Mouse (Mus musculus) heart, embryonic 12.5 days (tissue): ENCODE data around the gene Ifi206. TPM values are rescaled to one million over a fixed set of nuclear protein-coding genes. Genes with fewer than 3 reads are reported as not detected.

Experiments used
- ATAC-seq: fragments of 200-750 bp; cut with Nextera tagmentation; 2 replicates; pipeline ENCODE4 v1.8.0; 2017; ENCODE audit warnings: moderate TSS enrichment, moderate library complexity; ENCODE audit not compliant: insufficient number of reproducible peaks, low FRiP score
- H3K27ac ChIP-seq: fragments of 300-500 bp; sonication (generic); 2 replicates; pipeline ENCODE4 v1.5.1; 2016; ENCODE audit warnings: mild to moderate bottlenecking, moderate library complexity; ENCODE audit not compliant: poor library complexity, severe bottlenecking
- H3K27me3 ChIP-seq: fragments of 300-500 bp; sonication (generic); replicated peaks from 2 replicates; pipeline ENCODE4 v1.6.1; 2016; ENCODE audit warnings: mild to moderate bottlenecking, moderate library complexity
- H3K36me3 ChIP-seq: fragments of 300-500 bp; sonication (generic); 2 replicates; pipeline ENCODE4 v1.6.1; 2016; ENCODE audit warnings: mild to moderate bottlenecking, moderate library complexity
- H3K4me1 ChIP-seq: fragments of 300-500 bp; sonication (generic); replicated peaks from 2 replicates; pipeline ENCODE4 v1.6.1; 2016; ENCODE audit warnings: mild to moderate bottlenecking
- H3K4me2 ChIP-seq: fragments of 300-500 bp; sonication (generic); 2 replicates; pipeline ENCODE4 v1.6.1; 2016; ENCODE audit warnings: mild to moderate bottlenecking, moderate library complexity
- H3K4me3 ChIP-seq: fragments of 300-500 bp; sonication (generic); 2 replicates; pipeline ENCODE4 v1.5.1; 2016; ENCODE audit warnings: mild to moderate bottlenecking
- H3K9ac ChIP-seq: fragments of 300-500 bp; sonication (generic); 2 replicates; pipeline ENCODE4 v1.6.1; 2016; ENCODE audit warnings: mild to moderate bottlenecking, moderate library complexity
- H3K9me3 ChIP-seq: fragments of 300-500 bp; sonication (generic); replicated peaks from 2 replicates; pipeline ENCODE4 v1.6.1; 2016; ENCODE audit warnings: mild to moderate bottlenecking, moderate library complexity
- WGBS: fragments of 180-500 bp; shearing (Covaris S2); methylation state at CpG from one replicate; pipeline ENCODE4 v1.1.7; 2016; 5-methylcytosine and 5-hydroxymethylcytosine counted together
- microRNA-seq: library from miRNA; unstranded; fragments of <30 nt; microRNA quantifications from one replicate; pipeline ENCODE4, GENCODE M21; 2017
- polyA plus RNA-seq: library from polyadenylated mRNA; unstranded; fragments of >200 nt; fragmentation: Nextera tagmentation; extraction: Ambion mirVana; gene quantifications from 2 replicates; pipeline ENCODE4 v1.2.1, GENCODE M21; 2016

Gene Ifi206
- polyA plus RNA-seq, 1 experiment from 2014 or later, result not detected

DNA sequence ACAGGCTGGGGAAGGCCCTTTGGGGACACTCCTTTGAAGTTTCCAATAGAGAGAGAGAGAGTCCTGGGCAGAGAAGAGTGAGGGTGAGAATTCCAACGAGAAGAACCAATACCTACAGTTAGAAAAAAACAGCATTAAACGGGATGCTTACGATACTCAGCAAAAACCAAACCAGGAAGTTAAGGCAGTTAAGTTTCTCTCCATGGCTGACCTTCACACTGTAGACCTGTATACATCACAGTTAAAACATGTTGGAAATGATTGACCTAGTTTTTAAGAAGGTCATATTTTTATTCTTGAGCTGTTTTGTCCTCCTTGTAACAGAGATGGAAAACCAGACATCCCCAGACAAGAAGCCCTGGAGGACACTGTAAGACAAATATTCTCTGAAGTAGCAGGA is 72.3 kb downstream of the Ifi206 start:
- H3K36me3 ChIP-seq, result no peaks in the 10 kb centered on the region
- 84% methylated on average over 3 of the region's 3 CpGs for WGBS
- peaks cover 3% of the 10 kb centered on the region; the same call in 1 of the 2 replicates for H3K9me3 ChIP-seq
- H3K4me1 ChIP-seq, result no peaks in the 10 kb centered on the region
- no peak overlapping the region for H3K4me2 ChIP-seq
- H3K27me3 ChIP-seq, result no peaks in the 10 kb centered on the region
- no peak for ATAC-seq
- H3K9ac ChIP-seq, result no peak overlapping the region
- no peak overlapping the region for H3K4me3 ChIP-seq
- H3K27ac ChIP-seq, result no peak overlapping the region

Small RNA genes within 50 kb of the gene (microRNA-seq; reads per million reads assigned to microRNA genes)
- gene Gm44481, result not detected

Other genes with a start within 250 kb of the Ifi206 start
- gene Olfr418, start 225.0 kb downstream of the Ifi206 start, polyA plus RNA-seq, result not detected in 2 replicates
- not detected in 2 replicates for gene Mptx2, start 213.3 kb downstream of the Ifi206 start, polyA plus RNA-seq
- gene Ackr1, start 157.3 kb downstream of the Ifi206 start, polyA plus RNA-seq, result 3.9 and 4.5 TPM in 2 replicates
- 2.4 and 3.0 TPM in 2 replicates for gene Aim2, start 140.2 kb downstream of the Ifi206 start, polyA plus RNA-seq
- 0.57 TPM in 2 replicates for gene Cadm3, start 123.3 kb downstream of the Ifi206 start, polyA plus RNA-seq
- gene Ifi214, start 44.9 kb upstream of the Ifi206 start, polyA plus RNA-seq, result not detected in 2 replicates
- 0.11 and 0.33 TPM in 2 replicates for gene Ifi213, start 108.2 kb upstream of the Ifi206 start, polyA plus RNA-seq
- gene Ifi209, start 139.9 kb upstream of the Ifi206 start, polyA plus RNA-seq, result 0.05 and 0.06 TPM in 2 replicates
- gene Ifi208, start 182.6 kb upstream of the Ifi206 start, polyA plus RNA-seq, result 0.06 TPM in 2 replicates